Mouse (Mus musculus): Measurements from ENCODE around the gene Mical1.
A peak's percentile ranks its signal among the peaks of the same experiment; 100 is the strongest.

Mical1 gene

GRCm38 (mm10) chr10:41519640-41520409, 43.7 kb downstream of the Mical1 start:
- DNase-seq (ENCODE audit: low read depth, low spot score): peak; percentile 51

- DNase-seq (ENCODE audit: low read depth, low spot score): no peak
These were observed 44.2 kb downstream of the Mical1 start for GRCm38 (mm10) chr10:41520410-41520673.

- no peak for DNase-seq (ENCODE audit: low read depth, low spot score)
These were observed 47.3 kb downstream of the Mical1 start for GRCm38 (mm10) chr10:41523386-41523785.

GRCm38 (mm10) chr10:41525696-41526095, 49.6 kb downstream of the Mical1 start:
- DNase-seq (ENCODE audit: low read depth, low spot score): no peak

- DNase-seq (ENCODE audit: low read depth, low spot score): no peak
These were observed 53.9 kb downstream of the Mical1 start for GRCm38 (mm10) chr10:41529972-41530371.

- no peak for DNase-seq (ENCODE audit: low read depth, low spot score)
These were observed 59.9 kb downstream of the Mical1 start for GRCm38 (mm10) chr10:41535991-41536390.

Data from brain, adult 2 months (tissue).